Mouse (Mus musculus) G1E (cell line): Measurements from ENCODE around the gene Rnf227. TPM values are rescaled to one million over a fixed set of nuclear protein-coding genes. Genes with fewer than 3 reads are reported as not detected.
"Not testable (repeated sequence)": the region's sequence is repeated elsewhere in the genome, so short reads cannot be mapped to it uniquely, and the experiment has no call there.

Experiments
- ATAC-seq: 2 replicates; pipeline ENCODE4 v1.8.0; 2016; ENCODE audit warnings: mild to moderate bottlenecking; ENCODE audit not compliant: insufficient number of reproducible peaks, poor library complexity, low FRiP score, severe bottlenecking; ENCODE audit errors: extremely low read depth
- DNase-seq: peaks from one replicate; pipeline ENCODE4 v3.0.0; 2012; ENCODE audit warnings: low spot score
- H3K27me3 ChIP-seq: 2 replicates; pipeline ENCODE4 v1.6.1; 2012; ENCODE audit warnings: mild to moderate bottlenecking, low read length, inconsistent platforms; ENCODE audit not compliant: insufficient read depth
- H3K36me3 ChIP-seq: replicated peaks from 2 replicates; pipeline ENCODE3; 2012; ENCODE audit warnings: mild to moderate bottlenecking, inconsistent platforms
- H3K4me1 ChIP-seq: 2 replicates; pipeline ENCODE4 v1.6.1; 2012; ENCODE audit warnings: low read depth, low read length, inconsistent platforms, mixed read lengths; ENCODE audit not compliant: insufficient read depth
- H3K4me3 ChIP-seq: 2 replicates; pipeline ENCODE4 v1.5.1; 2012; ENCODE audit warnings: low read depth, mild to moderate bottlenecking, inconsistent platforms, low read length, moderate library complexity, mixed read lengths
- H3K9me3 ChIP-seq: replicated peaks from 2 replicates; pipeline ENCODE4 v1.6.1; 2012; ENCODE audit warnings: inconsistent platforms
- CTCF ChIP-seq: IDR thresholded peaks from 2 replicates; pipeline ENCODE4 v1.5.1; 2012; ENCODE audit warnings: low read depth, low read length, inconsistent platforms, mixed read lengths
- GATA1 ChIP-seq: IDR thresholded peaks from 2 replicates; pipeline ENCODE4 v1.6.1; 2012; ENCODE audit warnings: borderline replicate concordance, low read length, inconsistent platforms, mixed read lengths
- GATA2 ChIP-seq: IDR thresholded peaks from 2 replicates; pipeline ENCODE4 v1.6.1; 2012; ENCODE audit warnings: low read depth, low read length, inconsistent platforms, borderline replicate concordance
- POLR2AphosphoS5 ChIP-seq: IDR thresholded peaks from 2 replicates; pipeline ENCODE4 v1.6.1; 2012; ENCODE audit warnings: low read depth, low read length, inconsistent platforms; ENCODE audit not compliant: insufficient replicate concordance
- TAL1 ChIP-seq: conservative IDR thresholded peaks from 2 replicates; pipeline ENCODE4 v1.6.1; 2012; ENCODE audit warnings: low read depth, low read length, inconsistent platforms, mixed read lengths
- polyA plus RNA-seq: library from polyadenylated mRNA; stranded (reverse); fragments of >175 nt; gene quantifications from 2 replicates; pipeline ENCODE4 v1.2.3, GENCODE M21; 2012
- total RNA-seq, 2 experiments: library from RNA; stranded (forward) in 1 of 2; stranded (reverse) in 1 of 2; fragments of 200-1000 nt in 1 of 2; fragments of >200 nt in 1 of 2; fragmentation: Nextera tagmentation in 1 of 2; gene quantifications; 2 replicates each; pipeline ENCODE4 v1.2.3; 2014 to 2017

The Rnf227 gene
- total and polyA plus RNA-seq, 3 experiments: 0.11 TPM; not detected in 2

- Histone ChIP-seq H3K4me1 (no peaks in the 10 kb centered on the region; the same call in 1 of the 2 replicates), H3K36me3 (peaks cover 90% of the 10 kb centered on the region), H3K4me3 (no peak overlapping the region), H3K9me3 (no peaks in the 10 kb centered on the region), H3K27me3 (no peaks in the 10 kb centered on the region)
- no peak for ATAC-seq
- no peak for TF ChIP-seq TAL1
- TF ChIP-seq CTCF: no peak
- TF ChIP-seq GATA1: no peak
- TF ChIP-seq GATA2: no peak
- no peak for TF ChIP-seq POLR2AphosphoS5
- DNase-seq: no peak
Measured at GRCm38 (mm10) chr11:69305291-69305690, 35.0 kb upstream of the Rnf227 start.

- DNase-seq (no peak), ATAC-seq (no peak)
- Histone ChIP-seq H3K4me3 (no peak overlapping the region), H3K4me1 (no peaks in the 10 kb centered on the region; the same call in 1 of the 2 replicates), H3K27me3 (no peaks in the 10 kb centered on the region), H3K36me3 (peaks cover 92% of the 10 kb centered on the region), H3K9me3 (no peaks in the 10 kb centered on the region)
- TF ChIP-seq CTCF: no peak
- TF ChIP-seq GATA2: no peak
- no peak for TF ChIP-seq POLR2AphosphoS5
- TF ChIP-seq TAL1: no peak
- TF ChIP-seq GATA1: no peak
Measured at GRCm38 (mm10) chr11:69306039-69306438, 34.2 kb upstream of the Rnf227 start.

GRCm38 (mm10) chr11:69311266-69311665 is 29.0 kb upstream of the Rnf227 start:
- TF ChIP-seq GATA2 (no peak), GATA1 (no peak), POLR2AphosphoS5 (no peak), CTCF (no peak), TAL1 (no peak)
- peaks cover 95% of the 10 kb centered on the region for H3K36me3 ChIP-seq
- DNase-seq (no peak), ATAC-seq (no peak)
- H3K27me3 ChIP-seq: no peaks in the 10 kb centered on the region
- peaks cover 3% of the 10 kb centered on the region for H3K4me1 ChIP-seq
- H3K4me3 ChIP-seq: no peak overlapping the region
- H3K9me3 ChIP-seq: no peaks in the 10 kb centered on the region

- H3K36me3 ChIP-seq: peaks cover 93% of the 10 kb centered on the region
- H3K4me3 ChIP-seq: peak overlapping the region; percentile 27; the same call in 1 of the 2 replicates
- no peak for ATAC-seq
- peaks cover 11% of the 10 kb centered on the region for H3K4me1 ChIP-seq
- H3K27me3 ChIP-seq: no peaks in the 10 kb centered on the region
- H3K9me3 ChIP-seq: no peaks in the 10 kb centered on the region
- TF ChIP-seq TAL1 (no peak), GATA2 (no peak), POLR2AphosphoS5 (no peak), GATA1 (no peak), CTCF (no peak)
- no peak for DNase-seq
Measured at GRCm38 (mm10) chr11:69316361-69316760, 23.9 kb upstream of the Rnf227 start.

GRCm38 (mm10) chr11:69318000-69318399 is 22.3 kb upstream of the Rnf227 start:
- H3K9me3 ChIP-seq, ATAC-seq, H3K4me3 ChIP-seq, DNase-seq, H3K27me3 ChIP-seq: not testable (repeated sequence)
- Histone ChIP-seq H3K36me3 (peaks cover 85% of the 10 kb centered on the region), H3K4me1 (peaks cover 26% of the 10 kb centered on the region)

- ATAC-seq (no peak), DNase-seq (no peak)
- TF ChIP-seq CTCF (no peak), GATA1 (no peak), GATA2 (no peak), TAL1 (no peak), POLR2AphosphoS5 (no peak)
- no peaks in the 10 kb centered on the region for H3K9me3 ChIP-seq
- peaks cover 59% of the 10 kb centered on the region for H3K36me3 ChIP-seq
- H3K4me3 ChIP-seq: no peak overlapping the region
- H3K27me3 ChIP-seq: peaks cover 3% of the 10 kb centered on the region
- peaks cover 50% of the 10 kb centered on the region for H3K4me1 ChIP-seq
Measured at GRCm38 (mm10) chr11:69321580-69321979, 18.7 kb upstream of the Rnf227 start.

GRCm38 (mm10) chr11:69322010-69322409 is 18.3 kb upstream of the Rnf227 start:
- H3K36me3 ChIP-seq: peaks cover 55% of the 10 kb centered on the region
- TF ChIP-seq GATA1: no peak
- TF ChIP-seq POLR2AphosphoS5: no peak
- no peak for TF ChIP-seq CTCF
- TF ChIP-seq TAL1: no peak
- TF ChIP-seq GATA2: no peak
- H3K9me3 ChIP-seq: no peaks in the 10 kb centered on the region
- ATAC-seq (no peak), DNase-seq (no peak)
- H3K27me3 ChIP-seq: peaks cover 8% of the 10 kb centered on the region
- peak overlapping the region; percentile 53; the same call in 1 of the 2 replicates for H3K4me3 ChIP-seq
- peaks cover 54% of the 10 kb centered on the region for H3K4me1 ChIP-seq
